Mouse (Mus musculus): Measurements from ENCODE around the gene Rapgef4. TPM values are rescaled to one million over a fixed set of nuclear protein-coding genes. Genes with fewer than 3 reads are reported as not detected.

Gene Rapgef4
- total RNA-seq, 1 experiment, result 3.4 TPM

DNA sequence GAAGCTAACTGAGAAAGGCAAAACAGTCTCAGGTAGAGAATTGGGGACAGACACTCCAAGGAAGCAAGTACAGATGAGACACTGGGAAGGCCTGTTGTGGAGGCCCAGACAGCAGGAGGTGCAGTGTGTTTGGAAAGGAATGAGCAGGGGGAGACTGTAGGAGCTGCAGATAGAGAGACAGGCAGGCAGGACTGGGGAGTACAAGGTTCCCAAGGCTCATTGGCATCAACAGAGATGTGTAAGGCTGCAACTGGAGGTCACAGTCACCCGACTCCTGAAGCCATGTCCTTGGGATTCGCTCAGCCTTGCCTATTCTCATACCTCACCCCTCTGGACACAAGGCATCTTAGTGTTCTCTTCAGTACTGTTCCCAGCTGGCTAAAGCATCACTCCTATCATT lies 145.4 kb downstream of the Rapgef4 start:
- no peak for DNase-seq (ENCODE audit: low read depth, low spot score)
- TF ChIP-seq ZC3H11A (IDR thresholded peaks at IDR 0.05; ENCODE audit: borderline replicate concordance, low read depth, low read length), result no peak
- TF ChIP-seq MAFK (IDR thresholded peaks at IDR 0.05; ENCODE audit: insufficient read depth, low read depth, low read length), result no peak
- no peak for TF ChIP-seq HCFC1 (IDR thresholded peaks at IDR 0.05; ENCODE audit: borderline replicate concordance, insufficient read depth, low read length)
- no peak for TF ChIP-seq CHD2 (IDR thresholded peaks at IDR 0.05; ENCODE audit: low read depth, low read length)
- TF ChIP-seq ZNF384 (IDR thresholded peaks at IDR 0.05; ENCODE audit: low read depth, low read length), result no peak
- H3K4me3 ChIP-seq (ENCODE audit: insufficient read depth in 1 of 2, low read depth in 1 of 2, low read length in 2 of 2, poor library complexity in 1 of 2, severe bottlenecking in 1 of 2), result no peak overlapping the region
- no peaks in the 10 kb centered on the region for H3K9me3 ChIP-seq (ENCODE audit: control insufficient read depth, insufficient read depth, low read depth, low read length)
- no peak overlapping the region for H3K27ac ChIP-seq (ENCODE audit: insufficient read depth, low read depth, low read length, poor library complexity, severe bottlenecking)
- H3K36me3 ChIP-seq (ENCODE audit: control insufficient read depth, insufficient read depth, low read length, poor library complexity, severe bottlenecking), result no peaks in the 10 kb centered on the region
- no peak overlapping the region for H3K9ac ChIP-seq (ENCODE audit: insufficient read depth, low read depth, low read length, poor library complexity, severe bottlenecking)
- in situ Hi-C loops (cut with MboI; ENCODE audit: low sequenced_read_pairs in 2 of 2, unreplicated experiment in 2 of 2), result no loop called here
- peaks cover 0 to 4% of the 10 kb centered on the region in 2 experiments; a peak in 1 of 4 replicates for H3K4me1 ChIP-seq (ENCODE audit: control insufficient read depth in 2 of 2, insufficient read depth in 2 of 2, low read length in 2 of 2, poor library complexity in 1 of 2)

DNA sequence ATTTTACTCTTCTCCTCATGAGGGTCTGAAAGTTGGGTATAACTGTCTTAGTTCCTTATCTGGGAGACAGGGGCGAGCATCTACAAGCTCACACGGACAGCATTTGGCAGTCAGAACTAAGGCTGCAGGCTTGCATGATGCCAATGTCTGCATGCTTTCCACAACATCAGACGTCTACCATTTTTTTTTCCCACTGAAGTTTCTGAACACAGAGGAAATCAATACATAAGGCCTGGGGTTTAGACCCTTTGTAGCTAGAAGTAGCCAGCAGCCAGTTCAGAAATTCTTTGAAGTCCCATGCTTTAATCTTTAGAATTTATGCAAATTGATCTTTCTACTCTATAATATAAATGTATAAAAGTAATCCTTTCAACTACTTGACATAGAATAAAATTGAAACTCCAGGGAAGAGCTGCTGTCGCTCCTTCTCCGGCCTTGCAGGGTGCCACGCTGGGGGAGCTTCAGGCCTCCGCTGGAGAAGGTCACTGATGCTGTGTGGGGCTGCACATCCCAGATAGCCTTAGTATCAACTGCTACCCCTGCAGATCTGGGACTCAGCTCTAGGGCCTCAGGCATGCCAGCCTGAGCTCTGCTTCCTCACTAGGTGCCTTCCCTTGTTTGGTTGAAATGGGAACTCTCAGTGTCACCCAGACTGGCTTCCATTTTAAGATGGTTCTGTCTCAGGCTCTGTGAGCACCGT lies 148.7 kb downstream of the Rapgef4 start:
- H3K27ac ChIP-seq (ENCODE audit: insufficient read depth, low read depth, low read length, poor library complexity, severe bottlenecking), result no peak overlapping the region
- TF ChIP-seq ZC3H11A (IDR thresholded peaks at IDR 0.05; ENCODE audit: borderline replicate concordance, low read depth, low read length) (no peak), MAFK (IDR thresholded peaks at IDR 0.05; ENCODE audit: insufficient read depth, low read depth, low read length) (no peak), CHD2 (IDR thresholded peaks at IDR 0.05; ENCODE audit: low read depth, low read length) (no peak), HCFC1 (IDR thresholded peaks at IDR 0.05; ENCODE audit: borderline replicate concordance, insufficient read depth, low read length) (no peak), ZNF384 (IDR thresholded peaks at IDR 0.05; ENCODE audit: low read depth, low read length) (no peak)
- no peak overlapping the region for H3K9ac ChIP-seq (ENCODE audit: insufficient read depth, low read depth, low read length, poor library complexity, severe bottlenecking)
- H3K36me3 ChIP-seq (ENCODE audit: control insufficient read depth, insufficient read depth, low read length, poor library complexity, severe bottlenecking), result no peaks in the 10 kb centered on the region
- peaks cover 0 to 4% of the 10 kb centered on the region in 2 experiments; a peak in 1 of 4 replicates for H3K4me1 ChIP-seq (ENCODE audit: control insufficient read depth in 2 of 2, insufficient read depth in 2 of 2, low read length in 2 of 2, poor library complexity in 1 of 2)
- in situ Hi-C loops (cut with MboI; ENCODE audit: low sequenced_read_pairs in 2 of 2, unreplicated experiment in 2 of 2), result no loop called here
- no peak overlapping the region for H3K4me3 ChIP-seq (ENCODE audit: insufficient read depth in 1 of 2, low read depth in 1 of 2, low read length in 2 of 2, poor library complexity in 1 of 2, severe bottlenecking in 1 of 2)
- no peaks in the 10 kb centered on the region for H3K9me3 ChIP-seq (ENCODE audit: control insufficient read depth, insufficient read depth, low read depth, low read length)
- no peak for DNase-seq (ENCODE audit: low read depth, low spot score)

DNA sequence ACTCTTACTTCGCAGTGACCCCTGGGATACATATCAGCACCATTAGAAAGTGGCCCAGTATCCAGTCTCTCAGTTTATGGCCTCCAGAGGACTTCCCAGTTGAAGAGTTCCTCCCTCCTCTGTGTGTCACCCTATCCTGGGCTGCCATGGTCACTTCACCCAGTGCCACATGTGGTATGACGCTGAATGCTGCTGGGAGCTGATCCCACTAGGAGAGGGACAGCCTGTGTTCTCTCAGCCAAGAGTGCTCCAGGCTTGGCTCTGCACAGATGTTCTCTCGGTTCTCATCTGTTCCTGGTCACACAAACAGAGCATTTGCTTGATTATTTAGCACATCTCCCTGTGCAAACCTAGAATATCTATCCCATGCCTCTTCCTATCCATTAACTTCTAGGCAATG lies 151.2 kb downstream of the Rapgef4 start:
- TF ChIP-seq HCFC1 (IDR thresholded peaks at IDR 0.05; ENCODE audit: borderline replicate concordance, insufficient read depth, low read length) (no peak), ZNF384 (IDR thresholded peaks at IDR 0.05; ENCODE audit: low read depth, low read length) (no peak), CHD2 (IDR thresholded peaks at IDR 0.05; ENCODE audit: low read depth, low read length) (no peak), ZC3H11A (IDR thresholded peaks at IDR 0.05; ENCODE audit: borderline replicate concordance, low read depth, low read length) (no peak), MAFK (IDR thresholded peaks at IDR 0.05; ENCODE audit: insufficient read depth, low read depth, low read length) (no peak)
- Histone ChIP-seq H3K36me3 (ENCODE audit: control insufficient read depth, insufficient read depth, low read length, poor library complexity, severe bottlenecking) (no peaks in the 10 kb centered on the region), H3K9me3 (ENCODE audit: control insufficient read depth, insufficient read depth, low read depth, low read length) (no peaks in the 10 kb centered on the region), H3K9ac (ENCODE audit: insufficient read depth, low read depth, low read length, poor library complexity, severe bottlenecking) (no peak overlapping the region), H3K4me3 (ENCODE audit: insufficient read depth in 1 of 2, low read depth in 1 of 2, low read length in 2 of 2, poor library complexity in 1 of 2, severe bottlenecking in 1 of 2) (no peak overlapping the region), H3K4me1 (ENCODE audit: control insufficient read depth in 2 of 2, insufficient read depth in 2 of 2, low read length in 2 of 2, poor library complexity in 1 of 2) (peaks cover 6 to 12% of the 10 kb centered on the region in 2 experiments; a peak in 3 of 4 replicates), H3K27ac (ENCODE audit: insufficient read depth, low read depth, low read length, poor library complexity, severe bottlenecking) (no peak overlapping the region)
- in situ Hi-C loops (cut with MboI; ENCODE audit: low sequenced_read_pairs in 2 of 2, unreplicated experiment in 2 of 2), result no loop called here
- DNase-seq (ENCODE audit: low read depth, low spot score), result no peak

DNA sequence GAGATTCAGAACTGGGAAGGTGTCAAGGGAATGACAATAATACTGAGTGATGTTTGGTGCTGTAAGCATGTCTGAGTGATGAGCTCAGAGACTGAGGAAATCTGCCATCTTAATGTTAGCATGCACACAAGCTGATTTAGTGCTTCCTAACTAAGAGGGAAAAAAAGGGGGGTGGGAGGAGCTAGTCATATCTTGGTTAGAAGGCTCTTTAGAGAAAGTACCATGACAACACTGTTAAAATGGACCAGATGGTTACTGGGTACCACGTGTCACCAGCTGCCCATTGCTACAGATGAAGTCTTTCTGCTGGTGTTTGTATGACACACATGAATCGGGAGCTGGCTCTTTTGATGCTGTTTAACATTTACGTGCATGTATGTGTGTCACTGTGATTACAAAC lies 155.0 kb downstream of the Rapgef4 start:
- H3K9ac ChIP-seq (ENCODE audit: insufficient read depth, low read depth, low read length, poor library complexity, severe bottlenecking), result no peak overlapping the region
- H3K27ac ChIP-seq (ENCODE audit: insufficient read depth, low read depth, low read length, poor library complexity, severe bottlenecking), result peak overlapping the region; percentile 55; the same call in 1 of the 2 replicates
- in situ Hi-C loops (cut with MboI; ENCODE audit: low sequenced_read_pairs in 2 of 2, unreplicated experiment in 2 of 2), result no loop called here
- peaks cover 6 to 12% of the 10 kb centered on the region in 2 experiments; a peak in 3 of 4 replicates for H3K4me1 ChIP-seq (ENCODE audit: control insufficient read depth in 2 of 2, insufficient read depth in 2 of 2, low read length in 2 of 2, poor library complexity in 1 of 2)
- H3K36me3 ChIP-seq (ENCODE audit: control insufficient read depth, insufficient read depth, low read length, poor library complexity, severe bottlenecking), result no peaks in the 10 kb centered on the region
- no peak overlapping the region for H3K4me3 ChIP-seq (ENCODE audit: insufficient read depth in 1 of 2, low read depth in 1 of 2, low read length in 2 of 2, poor library complexity in 1 of 2, severe bottlenecking in 1 of 2)
- H3K9me3 ChIP-seq (ENCODE audit: control insufficient read depth, insufficient read depth, low read depth, low read length), result no peaks in the 10 kb centered on the region
- TF ChIP-seq CHD2 (IDR thresholded peaks at IDR 0.05; ENCODE audit: low read depth, low read length) (no peak), ZNF384 (IDR thresholded peaks at IDR 0.05; ENCODE audit: low read depth, low read length) (no peak), MAFK (IDR thresholded peaks at IDR 0.05; ENCODE audit: insufficient read depth, low read depth, low read length) (no peak), HCFC1 (IDR thresholded peaks at IDR 0.05; ENCODE audit: borderline replicate concordance, insufficient read depth, low read length) (no peak), ZC3H11A (IDR thresholded peaks at IDR 0.05; ENCODE audit: borderline replicate concordance, low read depth, low read length) (no peak)
- no peak for DNase-seq (ENCODE audit: low read depth, low spot score)

Measured in ES-E14 (cell line).